Mouse (Mus musculus) WW6 (cell line): ENCODE measurements around the gene Slc12a6.

ENCODE experiments used
- DNase-seq: peaks from one replicate; pipeline ENCODE4 v3.0.0-alpha.2; 2013; ENCODE audit warnings: low read depth, low spot score

Gene Slc12a6

DNA sequence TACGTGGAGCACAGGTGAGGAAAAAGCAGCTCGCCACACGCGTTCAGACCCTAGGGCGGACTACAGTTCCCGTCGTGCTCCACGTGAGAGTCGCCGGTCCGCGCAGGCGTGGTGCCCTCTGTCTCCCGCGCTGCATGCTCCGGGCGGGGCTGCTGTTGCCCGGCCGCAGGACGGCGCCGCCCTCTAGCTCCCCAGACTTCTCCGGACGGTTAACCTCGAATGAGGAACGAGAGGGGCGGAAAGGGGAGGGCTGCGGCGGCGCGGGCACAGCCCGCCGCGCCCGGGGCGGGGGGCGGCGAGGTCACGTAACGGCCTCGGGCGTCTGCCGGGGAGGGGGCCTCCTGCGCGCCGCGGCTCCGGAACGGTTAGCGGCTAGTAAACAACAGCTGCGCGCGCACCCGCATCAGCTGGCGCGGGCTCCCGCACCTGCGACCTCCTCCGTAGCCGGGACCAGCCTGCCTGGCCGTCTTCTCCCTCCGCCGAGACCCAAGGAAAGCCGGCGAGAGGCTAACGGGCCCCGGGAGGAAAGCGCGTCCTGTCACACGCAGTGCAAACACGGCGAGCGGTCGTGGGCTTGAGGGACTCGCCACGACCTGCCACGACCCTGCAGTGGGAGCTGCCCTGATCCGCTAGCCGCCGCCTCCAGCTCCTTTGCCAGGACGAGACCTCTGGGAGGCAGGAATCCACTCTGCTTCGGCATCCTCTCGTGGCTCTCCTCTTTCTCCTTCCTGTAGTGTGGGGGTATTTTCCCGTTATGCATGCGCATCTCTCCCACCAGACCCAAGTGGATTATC is at the start of gene Slc12a6:
Gene Slc12a6 (plus strand): TSS at position 378 of the 794 bp plus-strand sequence.
- DNase-seq = peak; percentile 84

DNA sequence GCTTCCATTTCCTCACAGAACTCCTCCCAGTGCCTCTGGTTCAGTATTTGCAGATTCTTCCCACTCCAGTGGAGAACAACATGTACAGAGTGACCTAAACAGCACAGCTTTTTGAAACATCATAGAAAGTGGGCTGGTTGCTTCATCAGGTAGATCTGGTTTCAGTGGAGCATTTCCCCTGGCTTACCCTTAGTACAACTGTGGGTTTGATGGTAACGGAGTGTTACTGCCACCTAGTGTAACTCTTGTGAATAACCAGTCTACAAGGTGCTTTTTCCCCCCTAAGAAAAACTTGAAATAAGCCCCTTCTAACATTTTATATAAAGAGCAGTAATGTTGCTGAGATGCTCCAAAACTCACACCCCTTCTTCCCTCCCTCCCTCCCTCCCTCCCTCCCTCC is 49.6 kb upstream of the Slc12a6 start:
- DNase-seq = no peak

DNA sequence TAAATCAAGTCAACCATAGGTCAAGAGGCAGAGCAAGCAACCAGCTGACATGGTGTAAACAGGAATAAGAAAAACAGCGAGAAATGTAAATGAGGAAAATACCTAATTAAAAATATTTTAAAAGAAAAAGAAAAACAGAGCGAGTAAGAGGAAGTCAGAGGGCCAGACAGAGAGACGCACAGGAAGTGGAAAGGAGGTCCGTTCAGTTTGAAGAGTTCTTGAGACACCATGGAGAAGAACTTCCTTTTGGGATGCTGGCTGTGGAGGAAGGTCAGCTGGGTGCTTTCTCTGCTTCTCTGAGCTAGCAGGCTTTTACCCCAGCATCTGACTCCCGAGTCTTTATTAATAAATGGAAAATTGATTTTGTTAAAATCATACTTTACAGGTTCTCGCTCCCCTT is 48.0 kb upstream of the Slc12a6 start:
- DNase-seq = no peak

GRCm38 (mm10) chr2:112220880-112221279 is 44.7 kb upstream of the Slc12a6 start:
- DNase-seq = no peak

GRCm38 (mm10) chr2:112222607-112223006 is 43.0 kb upstream of the Slc12a6 start:
- DNase-seq = no peak

DNA sequence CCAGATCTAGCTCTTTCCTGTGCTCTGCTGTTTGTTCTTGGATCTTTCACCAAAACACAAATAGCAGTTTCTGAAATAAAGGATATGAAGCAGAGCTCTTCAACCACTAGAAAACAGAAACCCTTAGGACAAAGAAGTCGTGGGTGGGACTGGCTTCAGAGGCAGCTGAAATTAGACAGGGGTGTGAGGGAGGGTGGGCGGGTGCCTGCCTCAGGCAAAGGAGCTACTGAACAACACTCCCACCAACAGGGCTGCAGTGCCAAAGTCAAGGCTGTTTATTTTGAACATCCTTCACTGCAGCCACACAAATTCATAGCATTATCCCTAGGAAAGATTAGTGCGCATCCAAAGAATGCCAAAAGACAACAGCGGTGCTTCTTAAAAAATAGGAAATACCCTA is 41.3 kb upstream of the Slc12a6 start:
- no peak for DNase-seq

- no peak for DNase-seq
These were observed 33.0 kb upstream of the Slc12a6 start for GRCm38 (mm10) chr2:112232623-112233022.

DNA sequence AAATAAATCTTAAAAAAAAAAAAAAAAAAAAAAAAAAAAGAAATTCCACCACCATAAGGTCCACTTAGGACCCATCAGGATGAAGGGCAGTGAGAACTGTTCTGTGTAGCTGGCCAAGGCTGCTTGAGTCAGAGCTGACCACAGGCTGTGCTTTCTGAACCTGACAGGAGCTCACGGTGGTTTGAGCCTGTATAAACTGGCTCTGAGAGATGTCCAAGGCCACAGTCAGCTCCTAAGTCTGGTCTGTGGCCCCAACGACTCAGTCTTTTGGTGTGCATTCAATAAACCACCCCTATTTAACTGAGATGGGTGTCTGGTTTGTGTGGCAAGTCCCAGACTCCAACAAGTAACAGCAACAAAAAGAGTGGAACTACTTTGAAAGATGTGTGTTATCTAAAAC is 29.0 kb upstream of the Slc12a6 start:
- no peak for DNase-seq

GRCm38 (mm10) chr2:112238006-112238405 is 27.6 kb upstream of the Slc12a6 start:
- DNase-seq = no peak

GRCm38 (mm10) chr2:112239212-112239934 is 26.3 kb upstream of the Slc12a6 start, which contains the start of gene Lpcat4:
TSS of gene Lpcat4 (plus strand) at chr2:112239468.
- peak; percentile 65 for DNase-seq

DNA sequence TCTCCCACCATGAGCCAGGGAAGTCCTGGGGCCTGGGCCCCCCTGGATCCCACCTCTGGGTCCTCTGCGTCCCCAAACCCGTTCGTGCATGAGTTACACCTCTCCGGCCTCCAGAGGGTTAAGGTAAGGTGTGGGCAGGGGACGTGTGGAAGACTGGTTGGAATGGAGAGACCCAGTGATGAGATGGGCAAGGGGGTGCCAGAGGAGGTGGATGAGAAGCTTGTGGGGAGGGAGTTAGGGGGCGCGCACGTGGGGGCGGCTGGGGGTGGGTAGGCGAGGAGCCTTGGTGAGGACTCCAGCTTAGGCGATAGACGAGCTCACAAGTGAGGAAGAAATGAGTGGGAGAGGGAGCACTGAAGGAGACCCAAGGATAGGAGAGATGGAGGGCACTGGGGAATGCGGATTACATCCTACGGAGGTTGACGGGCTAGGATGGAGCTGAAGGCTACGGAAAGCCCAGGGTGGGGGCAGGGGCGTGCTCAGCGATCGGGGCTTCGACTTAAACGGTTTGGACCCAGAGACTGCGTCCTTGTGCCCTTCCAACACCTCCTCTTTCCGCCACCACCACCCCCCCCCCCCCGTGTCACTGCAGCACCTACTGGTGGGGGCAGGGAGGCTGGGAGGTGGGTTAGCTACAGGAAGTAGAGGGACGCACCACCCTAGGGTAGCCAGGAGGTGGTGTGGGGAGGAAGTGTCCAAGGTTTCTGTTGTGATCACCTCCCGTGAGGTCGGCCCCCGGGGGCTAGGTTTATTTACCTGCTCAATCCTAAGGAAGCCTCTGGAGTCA is 25.5 kb upstream of the Slc12a6 start:
- peak; percentile 13 for DNase-seq

GRCm38 (mm10) chr2:112241787-112242186 is 23.8 kb upstream of the Slc12a6 start:
- no peak for DNase-seq

DNA sequence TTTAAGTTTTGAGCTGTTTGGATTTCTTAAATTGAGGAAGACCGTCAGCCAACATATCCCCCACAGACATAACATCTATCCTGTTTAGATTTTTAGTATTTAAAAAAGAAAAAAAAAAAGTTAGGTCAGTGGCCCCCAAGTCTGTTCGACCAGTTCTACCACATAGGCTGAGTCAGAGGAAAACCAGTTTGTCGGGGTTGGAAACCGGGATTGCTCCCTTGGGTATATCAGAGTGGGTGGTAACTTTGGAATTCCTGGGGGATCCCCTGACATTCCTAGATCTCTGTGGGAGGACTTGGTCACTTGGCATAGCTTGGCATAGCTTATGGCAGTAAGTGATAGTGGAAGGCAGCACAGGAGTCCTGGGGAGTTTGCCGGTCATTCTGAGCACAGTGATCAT is 20.3 kb upstream of the Slc12a6 start:
- DNase-seq = no peak

- DNase-seq = no peak
These were observed 19.4 kb upstream of the Slc12a6 start for GRCm38 (mm10) chr2:112246193-112246592.

DNA sequence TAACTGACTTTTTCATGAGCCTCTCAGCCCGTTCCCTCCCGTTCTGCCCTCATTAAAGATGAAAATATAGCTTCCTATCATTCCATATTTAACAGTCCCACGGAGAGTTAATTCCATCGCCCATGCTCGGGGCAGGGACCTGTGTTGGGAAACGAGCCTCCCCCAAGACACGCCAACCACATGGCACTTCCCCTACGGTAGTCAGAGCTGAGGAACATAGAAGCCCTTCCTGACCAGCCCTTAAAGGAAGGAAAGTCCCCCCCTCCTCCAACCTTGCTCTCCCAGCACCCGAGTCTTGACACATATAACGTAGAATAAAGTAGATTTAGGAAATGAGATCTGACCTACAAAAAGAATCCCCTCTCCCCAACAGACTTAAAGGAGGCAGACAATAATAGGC is 18.3 kb upstream of the Slc12a6 start:
- no peak for DNase-seq

DNA sequence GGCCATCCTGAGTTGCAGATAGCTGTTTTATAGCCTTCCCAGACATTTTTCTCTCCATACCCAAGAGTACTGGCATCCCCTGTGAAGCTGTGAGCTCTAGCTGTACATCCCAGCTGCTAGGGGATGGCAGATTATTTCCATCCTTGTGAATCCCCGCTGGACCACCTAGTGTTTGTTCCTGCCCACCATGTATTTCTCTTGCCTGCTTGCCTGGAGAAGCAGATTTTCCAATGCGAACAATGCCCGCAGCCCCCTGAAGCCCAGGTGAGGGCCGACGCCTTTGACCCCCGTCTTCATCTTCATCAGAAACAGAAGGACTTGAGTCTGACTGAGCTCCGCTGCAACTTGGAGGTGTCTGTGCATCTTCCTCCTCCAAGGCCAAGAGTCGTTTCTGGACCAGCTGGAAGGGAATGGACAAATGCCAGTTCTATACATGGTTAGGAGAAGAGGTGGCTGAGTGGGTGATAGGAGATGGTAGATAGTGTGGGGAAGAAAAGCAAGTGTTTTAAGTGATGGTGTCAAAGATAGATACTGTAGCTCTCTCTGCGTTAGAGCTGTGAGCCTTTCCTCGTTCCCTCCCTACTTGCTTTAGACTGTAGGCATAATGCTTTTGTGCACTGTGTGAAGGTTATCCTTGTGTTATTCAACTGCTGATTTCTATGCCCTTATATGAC is 15.7 kb upstream of the Slc12a6 start:
- no peak for DNase-seq

DNA sequence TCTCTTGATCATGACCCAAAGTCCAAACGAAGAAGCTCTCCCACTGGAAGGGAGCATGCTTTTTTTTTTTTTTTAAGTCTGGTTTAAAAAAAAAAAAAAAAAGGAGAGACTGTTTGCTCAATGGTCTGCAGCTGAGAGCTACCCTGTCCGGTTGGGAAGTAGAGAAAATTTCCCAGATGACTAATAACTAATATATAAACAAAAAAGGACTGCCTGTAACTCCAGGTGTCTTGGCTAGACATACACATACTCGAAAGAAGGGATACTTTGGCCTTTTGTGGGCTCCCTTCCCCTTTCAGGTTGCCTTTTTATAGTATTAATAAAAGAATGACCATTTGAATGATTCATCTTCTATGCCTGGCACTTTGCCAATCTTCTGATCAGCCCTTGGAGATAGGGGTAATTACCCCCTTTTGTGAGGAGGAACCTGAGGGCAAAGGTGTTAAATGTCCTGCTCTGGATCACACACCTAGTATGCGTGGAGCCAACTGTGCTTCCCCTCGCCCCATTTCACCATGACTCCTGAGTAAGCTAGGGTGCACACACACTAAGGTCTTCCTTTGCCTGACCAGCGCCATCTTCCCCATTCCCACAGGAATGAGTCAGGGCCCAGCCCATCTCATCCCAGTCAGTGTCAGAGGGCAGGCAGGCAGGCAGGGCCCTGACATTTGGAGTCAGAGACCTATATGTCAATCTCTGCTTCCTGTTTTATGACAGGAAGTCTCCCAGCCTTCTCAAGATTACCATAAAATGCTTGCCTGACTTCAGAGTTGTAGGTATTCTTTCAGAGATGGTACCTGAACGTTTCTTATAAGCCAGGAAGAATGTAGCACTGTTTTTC is 10.7 kb upstream of the Slc12a6 start:
- DNase-seq = no peak

- DNase-seq = no peak
These were observed 6.2 kb upstream of the Slc12a6 start, which contains the start of gene Nutm1 for GRCm38 (mm10) chr2:112259241-112259962. TSS of gene Nutm1 (minus strand) at chr2:112259291.

DNA sequence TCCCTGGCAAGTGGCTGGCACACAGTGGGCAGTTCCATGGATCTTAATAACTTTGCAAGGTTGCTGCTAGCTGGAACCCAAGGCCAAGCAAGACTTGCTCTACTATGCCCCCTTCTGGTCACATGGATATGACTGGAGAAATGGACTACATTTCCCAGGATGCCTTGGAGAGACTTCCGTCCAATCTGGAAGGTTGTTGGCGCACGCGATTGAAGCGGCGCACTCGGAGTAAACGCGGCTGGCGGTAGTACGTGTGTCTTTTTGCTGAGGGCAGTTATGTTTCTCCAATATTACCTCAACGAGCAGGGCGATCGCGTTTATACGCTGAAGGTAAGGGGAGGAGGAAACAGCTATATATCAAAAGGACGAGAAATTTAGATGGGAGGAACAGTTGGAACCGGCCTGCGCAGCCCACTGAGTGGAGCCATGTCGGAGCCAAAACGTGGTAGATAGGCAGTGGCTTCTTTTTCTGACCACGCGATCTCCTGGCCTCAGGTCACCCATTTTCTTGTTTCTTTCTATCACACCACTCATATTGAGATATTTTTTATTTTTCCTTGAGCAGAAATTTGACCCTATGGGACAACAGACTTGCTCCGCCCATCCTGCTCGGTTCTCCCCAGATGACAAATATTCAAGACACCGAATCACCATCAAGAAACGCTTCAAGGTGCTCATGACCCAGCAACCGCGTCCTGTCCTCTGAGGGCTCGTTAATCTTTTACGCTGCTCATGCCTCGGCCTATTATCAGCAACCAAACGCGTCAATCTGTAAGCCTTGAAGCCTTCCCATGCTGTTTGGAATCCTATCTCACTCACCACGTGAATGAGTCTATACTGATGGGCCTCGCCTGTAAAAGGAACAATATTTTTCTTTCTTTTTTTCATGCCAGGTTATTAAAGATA is 3.6 kb upstream of the Slc12a6 start, which contains the start of gene Nop10:
Gene Nop10 (plus strand): TSS at position 179 of the 906 bp plus-strand sequence.
- peak; percentile 84 for DNase-seq
